Mouse (Mus musculus): ENCODE results near the gene Chst11.

GRCm38 (mm10) chr10:83104221-83104620 lies 118.9 kb downstream of the Chst11 start:
- TF ChIP-seq CTCF (IDR thresholded peaks at IDR 0.05; ENCODE audit: low read depth, low read length) (no peak), POLR2A (IDR thresholded peaks at IDR 0.05; ENCODE audit: extremely low read depth, insufficient read depth, low read length) (no peak)

Data from liver, adult 2 months (tissue).